Mouse (Mus musculus) kidney, postnatal 36 days (tissue): ENCODE data around the gene Rgs6.
A peak's percentile ranks its signal among the peaks of the same experiment; 100 is the strongest.

Experiments
- DNase-seq, 2 experiments: peaks; one replicate each; pipeline ENCODE4 v3.0.0; 2021 to 2022; ENCODE audit warnings: mixed read lengths in 2 of 2

Rgs6 gene

DNA sequence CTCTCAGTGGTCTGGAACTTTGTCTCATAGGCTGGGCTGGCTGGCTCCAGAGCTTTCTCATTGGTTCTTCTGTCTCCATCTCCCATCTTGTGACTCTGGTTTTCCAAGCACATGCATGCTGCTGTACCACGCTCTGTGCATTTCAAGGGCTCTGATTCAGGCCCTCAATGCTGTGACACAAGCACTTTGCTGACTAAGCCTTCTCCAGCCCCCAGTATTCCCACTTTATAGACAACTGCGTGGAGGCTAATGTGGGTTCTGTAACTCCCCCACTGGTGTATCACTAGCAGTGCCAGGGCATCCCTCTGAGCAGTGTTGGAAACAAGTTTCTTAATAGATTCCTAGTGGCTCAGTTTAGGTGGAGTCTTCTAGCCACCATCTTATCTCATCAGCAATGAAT lies 174.0 kb downstream of the Rgs6 start:
- no peak for DNase-seq

DNA sequence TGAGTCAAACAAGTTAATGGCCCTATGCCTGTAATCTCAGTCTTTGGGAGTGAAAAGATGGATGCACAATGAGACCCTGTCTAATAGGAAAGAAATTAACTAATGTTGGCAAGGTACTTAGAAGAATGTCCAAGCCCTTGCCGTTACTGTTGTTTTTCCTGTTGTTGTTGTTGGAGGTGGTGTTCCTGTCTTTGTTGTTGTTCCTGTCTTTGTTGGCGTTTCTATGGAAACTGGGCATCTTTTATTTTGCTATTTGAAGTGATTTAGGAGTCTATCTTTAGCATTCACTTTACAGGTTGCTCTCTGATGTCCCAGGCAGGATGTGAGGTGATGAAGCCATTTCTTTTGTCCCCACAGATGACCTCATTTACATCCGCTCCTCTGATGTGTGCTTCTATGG lies 180.6 kb downstream of the Rgs6 start:
- no peak for DNase-seq

DNA sequence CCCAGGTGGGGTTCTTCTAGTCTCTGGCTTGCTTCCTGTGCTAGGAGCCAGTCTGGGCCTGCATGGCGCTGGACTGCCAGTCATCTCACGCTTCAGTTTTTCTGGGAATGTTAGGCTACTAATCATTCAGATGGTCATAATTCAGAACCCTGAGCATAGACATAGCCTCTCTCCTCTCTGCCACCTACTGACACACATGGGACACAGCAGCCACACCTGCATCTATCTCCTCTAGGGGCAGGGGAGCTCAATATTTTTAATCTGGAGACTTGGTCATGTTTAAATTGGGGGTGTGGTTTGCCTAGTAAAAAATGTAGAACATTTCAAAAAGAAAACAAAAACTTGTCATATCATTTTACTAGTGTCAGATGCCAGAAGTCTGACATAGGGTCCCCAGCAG lies 184.1 kb downstream of the Rgs6 start:
- no peak for DNase-seq

DNA sequence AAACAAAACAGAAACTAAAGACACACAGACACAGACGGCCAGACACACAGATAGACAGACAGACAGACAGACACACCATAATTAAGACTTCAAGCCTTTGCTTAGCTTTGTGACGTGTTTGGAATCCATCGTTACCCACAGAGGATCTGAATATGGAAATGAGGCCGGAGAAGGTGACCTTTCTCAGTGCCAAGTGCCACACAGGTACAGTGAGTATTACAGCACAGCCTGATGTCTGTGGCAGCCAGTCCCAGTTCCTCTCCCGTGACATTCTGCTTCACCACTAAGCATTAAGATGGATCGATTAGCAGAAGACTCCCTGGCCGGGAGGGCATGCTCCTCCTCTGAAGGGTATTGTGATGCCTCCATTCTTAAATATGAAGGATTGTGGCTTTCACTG lies 186.5 kb downstream of the Rgs6 start:
- no peak for DNase-seq

DNA sequence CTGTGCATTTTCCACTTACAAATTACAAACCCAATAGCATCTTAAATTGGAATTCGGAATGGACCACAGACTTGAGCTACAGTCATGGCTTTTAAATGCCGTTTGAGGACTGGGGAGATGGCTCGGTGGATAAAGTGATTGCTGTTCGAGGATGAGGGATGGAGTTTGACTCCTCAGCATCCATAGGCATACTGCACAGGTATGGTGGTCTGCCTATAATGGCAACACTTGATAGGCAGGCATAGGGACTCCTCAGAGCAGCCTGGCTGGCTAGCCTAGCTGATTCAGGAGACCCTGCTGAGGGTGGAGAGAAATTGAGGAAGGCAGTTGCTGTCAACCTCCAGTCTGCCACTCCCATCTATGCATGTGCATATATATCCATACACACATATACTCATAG lies 188.6 kb downstream of the Rgs6 start:
- DNase-seq: no peak

DNA sequence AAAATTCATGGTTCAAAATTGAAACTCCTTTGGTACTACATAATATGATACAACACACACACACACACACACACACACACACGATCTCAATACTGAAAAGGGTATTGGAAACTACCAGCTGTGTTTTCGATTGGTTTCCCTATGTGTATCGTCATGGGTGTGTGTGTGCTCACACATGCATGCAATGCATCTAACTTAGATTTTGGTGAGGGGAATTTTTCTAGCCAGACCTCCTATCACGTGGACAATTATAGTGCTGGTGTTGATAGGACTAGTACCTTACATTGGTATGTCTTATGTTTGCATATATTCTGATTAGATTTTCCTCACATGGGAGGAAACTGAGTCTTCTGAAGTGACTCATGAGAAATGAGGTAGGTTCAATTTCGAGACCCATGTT lies 192.8 kb downstream of the Rgs6 start:
- DNase-seq: no peak

DNA sequence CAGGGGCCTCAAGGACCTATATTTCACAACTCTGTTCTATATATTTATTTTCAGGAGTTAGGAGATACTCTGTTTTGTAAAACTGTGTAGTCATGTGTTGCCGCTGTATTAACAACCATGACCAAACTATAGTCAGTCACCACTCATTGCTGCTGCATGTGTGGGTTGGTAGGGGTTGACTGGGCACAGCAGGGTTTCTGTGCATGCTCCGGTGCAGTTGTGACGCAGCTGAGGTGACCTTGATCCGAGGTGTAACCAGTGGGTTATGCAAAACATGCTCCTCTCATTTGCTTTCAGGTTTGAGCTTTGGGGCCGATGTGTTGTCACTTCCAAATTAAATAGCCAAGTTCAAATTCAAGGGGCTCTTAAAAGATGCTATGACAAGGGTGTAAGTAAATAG lies 193.3 kb downstream of the Rgs6 start:
- DNase-seq: peak in 1 of 2 experiments; percentile 17

DNA sequence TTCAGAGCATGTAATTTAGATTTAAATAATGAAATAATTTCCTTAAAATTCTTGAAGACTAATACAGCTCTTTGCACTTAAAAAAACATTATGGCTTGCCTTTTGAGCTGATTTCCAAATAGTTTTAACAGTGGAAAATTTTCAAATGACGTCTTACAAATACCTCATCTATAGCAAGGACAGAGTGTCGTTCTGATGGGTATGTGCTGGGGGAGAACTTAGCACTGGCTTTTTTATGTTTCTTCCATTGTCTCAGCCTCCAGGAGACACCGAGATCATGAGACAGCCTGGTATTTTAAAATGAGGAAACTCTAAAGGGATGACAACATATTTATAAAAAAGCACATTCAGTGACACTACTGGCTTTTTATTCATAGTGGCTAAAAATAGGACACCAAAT lies 204.0 kb downstream of the Rgs6 start:
- DNase-seq: no peak

DNA sequence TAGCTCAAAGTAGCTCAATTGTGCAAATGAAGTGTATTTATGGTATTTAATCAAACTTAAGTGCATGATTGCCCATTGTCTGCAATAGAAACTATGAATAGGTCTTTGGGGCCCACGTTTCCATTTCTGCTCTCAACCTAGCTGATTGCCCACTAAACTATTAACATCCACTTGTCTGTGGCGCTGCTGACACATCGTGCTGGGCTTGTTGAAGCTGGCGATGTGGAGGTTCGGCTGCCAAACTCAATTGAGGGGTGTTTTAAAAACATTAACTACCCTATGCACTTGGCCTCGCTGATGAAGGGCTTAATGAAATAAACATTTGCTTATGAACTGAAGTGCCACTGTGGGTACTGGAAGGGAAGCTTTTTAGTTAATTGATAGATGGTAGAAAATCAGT lies 211.8 kb downstream of the Rgs6 start:
- DNase-seq: no peak

DNA sequence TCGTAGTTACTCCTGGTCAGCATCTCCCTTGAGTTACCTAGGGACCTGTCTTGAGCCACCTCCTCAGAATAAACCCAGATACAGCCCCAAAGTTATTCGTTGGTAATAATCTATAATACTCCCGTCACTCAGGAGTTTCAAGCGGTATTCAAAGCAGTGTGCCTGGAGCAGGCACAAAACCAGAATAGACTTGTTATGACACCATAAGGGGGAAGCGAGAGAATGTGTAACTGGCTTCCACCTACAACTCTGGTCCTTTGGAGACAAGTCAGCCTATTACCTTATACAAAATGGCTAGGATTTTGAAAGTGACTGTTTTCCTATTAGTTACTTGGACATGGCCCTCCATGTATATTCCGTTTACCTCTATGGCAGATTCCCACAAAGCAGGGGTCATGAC lies 213.6 kb downstream of the Rgs6 start:
- DNase-seq: no peak

DNA sequence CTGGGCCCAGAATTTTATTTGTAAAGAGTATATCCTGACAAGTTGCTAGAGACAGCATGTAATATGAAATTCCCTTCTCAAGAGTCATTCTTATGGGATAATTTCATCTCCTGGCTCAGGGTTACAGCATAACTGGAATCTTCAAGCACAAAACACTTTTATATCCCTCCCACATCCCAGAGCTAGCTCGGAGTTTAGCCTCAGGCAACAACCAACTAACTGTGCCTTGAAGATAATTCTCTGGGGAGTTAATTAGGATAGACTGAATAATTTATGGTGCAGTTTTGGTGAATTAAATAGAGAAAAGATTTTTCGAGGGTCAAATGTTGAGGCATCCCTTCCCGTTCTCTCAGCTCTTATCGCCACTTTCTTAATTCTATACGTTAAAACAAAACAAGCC lies 214.6 kb downstream of the Rgs6 start:
- no peak for DNase-seq

DNA sequence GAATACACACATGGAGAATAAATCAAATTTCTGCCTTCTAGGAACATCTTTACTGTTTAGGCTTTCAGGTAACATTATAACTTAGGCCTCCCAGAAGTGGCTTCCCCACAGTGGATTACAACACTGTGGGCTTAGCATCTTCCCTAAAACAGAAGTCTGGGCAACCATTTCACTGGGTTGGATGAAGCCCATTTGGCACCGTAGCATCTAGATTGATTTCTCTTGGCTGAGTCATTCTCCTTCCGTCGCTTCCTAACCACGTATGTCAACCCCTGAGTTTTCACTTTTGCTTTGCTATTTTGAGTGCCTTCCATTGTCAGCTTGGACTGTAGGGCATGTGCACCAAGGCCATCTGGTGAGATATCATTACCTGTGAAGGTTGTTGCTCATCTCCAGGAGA lies 217.1 kb downstream of the Rgs6 start:
- no peak for DNase-seq

DNA sequence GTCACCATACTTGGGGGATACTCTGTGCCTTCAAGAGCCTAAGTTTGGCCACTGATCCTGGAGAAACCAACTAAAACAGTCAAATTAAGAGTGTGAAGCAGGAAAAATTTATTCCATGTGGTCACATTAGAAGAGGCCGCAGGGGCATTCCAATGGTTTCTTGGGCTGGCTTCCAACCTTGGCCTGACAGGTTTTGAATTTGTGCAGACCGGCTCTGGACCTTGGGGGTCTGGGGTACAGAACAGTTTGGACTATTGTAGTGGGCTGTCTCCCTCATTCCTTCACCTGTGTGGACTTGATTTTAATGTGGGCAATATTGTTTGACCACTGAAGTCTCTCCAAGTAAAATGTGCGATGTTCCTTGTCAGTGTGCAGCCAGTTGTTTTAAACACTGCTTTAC lies 222.5 kb downstream of the Rgs6 start:
- peak; percentile 19 to 41 for DNase-seq

DNA sequence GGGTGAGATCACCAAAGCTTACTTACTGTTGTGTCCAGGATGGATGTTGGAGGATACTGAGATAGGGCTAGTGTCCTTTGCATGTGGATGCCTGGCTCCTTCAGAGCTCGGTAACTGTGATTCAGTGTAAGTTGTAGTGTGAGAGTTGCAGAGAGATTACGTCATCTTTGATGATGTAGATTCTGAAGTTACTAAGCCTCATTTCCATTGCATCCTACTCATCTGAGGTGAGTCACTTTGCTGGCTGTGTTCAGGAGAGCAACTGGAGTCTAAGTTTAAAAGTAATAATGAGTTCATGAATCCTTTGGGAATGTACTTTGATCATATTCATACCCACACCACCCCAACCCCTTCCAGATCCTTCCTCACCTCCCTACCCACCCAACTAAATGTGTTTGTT lies 227.9 kb downstream of the Rgs6 start:
- DNase-seq: no peak

DNA sequence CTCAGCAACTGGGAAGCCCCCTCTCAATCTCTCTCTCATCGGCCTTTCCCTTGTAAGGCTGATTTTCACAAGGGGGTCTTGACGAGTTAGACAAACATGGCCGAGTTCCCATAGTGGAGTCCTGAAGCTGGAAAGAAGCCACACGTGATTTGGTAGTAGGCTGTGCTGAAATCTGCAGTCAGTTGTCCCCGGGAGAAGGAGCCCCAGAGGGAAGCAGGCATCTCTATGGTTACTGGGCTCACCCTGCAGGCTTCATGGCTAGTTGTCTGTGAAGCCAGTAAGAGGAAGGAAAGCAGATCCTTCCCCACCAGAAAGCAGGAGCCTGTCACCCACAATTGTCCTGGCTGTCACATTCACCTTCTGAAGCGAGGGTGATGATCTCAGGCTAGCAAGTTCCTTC lies 231.2 kb downstream of the Rgs6 start:
- DNase-seq: no peak

DNA sequence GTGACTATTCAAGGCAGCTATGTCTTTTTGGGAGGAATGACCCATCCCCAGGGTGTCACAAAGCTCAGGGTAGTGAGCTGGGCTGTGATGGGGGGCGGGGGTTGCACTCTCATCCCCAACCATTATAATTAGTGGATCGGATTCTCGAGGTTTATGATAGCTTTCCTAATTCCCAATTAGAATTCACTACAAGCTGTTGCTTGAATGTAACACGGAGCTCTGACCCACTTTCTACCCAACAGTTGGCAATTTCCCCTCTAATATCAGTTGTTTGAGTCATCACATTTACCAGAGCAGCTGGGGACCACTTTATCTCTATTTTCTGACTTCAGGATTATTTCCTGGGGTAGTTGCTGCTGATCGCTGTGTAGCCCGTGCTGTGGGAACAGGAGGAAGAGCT lies 231.9 kb downstream of the Rgs6 start:
- DNase-seq: no peak

DNA sequence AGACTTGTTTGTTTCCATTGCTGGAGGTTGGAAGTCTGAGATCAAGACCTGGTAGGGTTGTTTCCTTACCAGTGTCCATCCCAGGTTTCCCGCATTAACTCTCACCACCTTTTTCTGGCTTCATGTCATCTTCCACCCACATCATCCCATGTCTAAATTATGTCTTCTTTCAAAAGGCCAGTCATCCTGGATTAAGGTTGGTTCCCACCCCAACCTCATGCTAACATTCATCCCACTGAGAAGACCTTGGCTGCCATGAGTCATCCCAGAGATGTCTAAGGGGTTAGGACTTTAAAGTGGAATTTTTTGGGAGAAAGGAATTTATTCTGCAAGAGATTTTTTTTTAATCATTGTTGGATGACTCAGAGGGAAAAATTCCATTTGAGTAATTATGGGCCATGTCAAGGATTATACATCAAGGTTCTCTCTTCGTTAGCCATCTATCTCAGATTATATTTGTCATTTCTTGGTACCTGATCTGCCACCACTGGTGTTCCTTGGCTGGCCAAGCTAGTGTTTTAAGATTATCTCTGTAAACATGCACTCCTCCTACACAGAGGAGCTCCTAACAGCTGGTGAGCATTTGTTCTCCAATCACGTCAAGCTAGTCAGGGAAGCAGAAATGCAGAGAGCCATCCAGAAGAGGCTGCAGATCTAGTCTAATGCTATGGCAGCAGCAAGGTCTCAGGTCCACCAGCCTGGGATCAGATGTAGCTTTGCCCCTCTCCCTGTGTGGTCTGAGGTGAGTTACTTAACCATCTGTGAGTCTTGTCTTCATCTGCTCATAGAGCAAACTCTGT lies 234.9 kb downstream of the Rgs6 start:
- no peak for DNase-seq

DNA sequence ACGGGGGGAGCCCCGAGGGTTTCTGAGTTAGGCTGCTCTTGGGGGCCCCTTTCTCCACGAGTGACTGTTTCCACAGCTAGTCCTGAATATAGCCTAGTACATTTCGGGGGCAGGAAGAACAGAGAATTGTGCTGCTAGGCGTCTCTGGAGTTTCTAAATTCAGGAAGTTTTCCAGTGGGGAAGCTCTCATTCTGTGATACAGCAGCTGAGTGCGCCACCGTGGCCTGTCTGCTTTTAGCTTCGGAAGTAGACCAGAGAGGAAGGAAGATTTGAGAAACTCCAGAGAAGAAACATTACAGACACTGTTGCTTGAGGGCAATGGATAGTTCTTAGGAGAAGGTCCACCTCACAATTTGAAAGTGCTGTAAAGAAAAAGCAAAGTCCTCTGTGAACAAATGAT lies 242.2 kb downstream of the Rgs6 start:
- no peak for DNase-seq

DNA sequence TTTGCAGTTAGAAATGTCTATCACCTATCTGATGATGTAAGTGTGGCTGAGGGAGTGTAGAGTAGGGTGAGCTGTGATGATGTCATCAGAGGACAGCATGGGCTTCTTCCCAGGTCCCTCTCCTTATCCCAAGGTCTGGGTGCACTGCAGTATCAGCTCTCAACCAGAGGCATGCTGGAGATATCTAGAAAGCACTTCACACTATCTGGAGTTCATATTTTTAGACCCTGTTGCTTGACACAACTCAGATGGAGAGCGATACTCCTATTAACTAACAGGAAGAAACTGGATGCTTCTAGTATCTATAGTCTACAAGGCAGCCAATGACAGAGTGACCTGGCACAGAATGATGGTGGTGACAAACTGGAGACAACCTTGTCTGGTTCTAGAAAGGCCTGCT lies 250.5 kb downstream of the Rgs6 start:
- DNase-seq: no peak

DNA sequence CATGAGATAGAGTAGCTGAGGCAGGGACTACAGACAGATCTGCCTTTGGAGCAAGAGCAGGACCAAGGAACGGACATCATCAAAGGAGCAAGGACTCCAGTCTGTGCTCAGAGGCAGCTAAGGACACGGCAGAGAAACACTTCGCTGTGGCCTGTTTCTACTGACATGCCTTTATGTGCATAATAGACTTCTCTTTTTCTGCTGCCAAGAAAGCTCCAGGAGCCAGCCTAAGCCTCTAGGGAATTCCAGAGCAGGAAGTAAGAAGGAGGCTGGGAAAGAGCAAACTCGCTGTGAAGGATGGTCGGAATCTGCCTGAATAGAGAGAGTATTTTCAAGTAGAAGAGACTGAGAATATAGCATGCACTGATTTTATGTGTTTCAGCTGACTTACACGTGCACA lies 253.5 kb downstream of the Rgs6 start:
- DNase-seq: peak; percentile 3 to 4

DNA sequence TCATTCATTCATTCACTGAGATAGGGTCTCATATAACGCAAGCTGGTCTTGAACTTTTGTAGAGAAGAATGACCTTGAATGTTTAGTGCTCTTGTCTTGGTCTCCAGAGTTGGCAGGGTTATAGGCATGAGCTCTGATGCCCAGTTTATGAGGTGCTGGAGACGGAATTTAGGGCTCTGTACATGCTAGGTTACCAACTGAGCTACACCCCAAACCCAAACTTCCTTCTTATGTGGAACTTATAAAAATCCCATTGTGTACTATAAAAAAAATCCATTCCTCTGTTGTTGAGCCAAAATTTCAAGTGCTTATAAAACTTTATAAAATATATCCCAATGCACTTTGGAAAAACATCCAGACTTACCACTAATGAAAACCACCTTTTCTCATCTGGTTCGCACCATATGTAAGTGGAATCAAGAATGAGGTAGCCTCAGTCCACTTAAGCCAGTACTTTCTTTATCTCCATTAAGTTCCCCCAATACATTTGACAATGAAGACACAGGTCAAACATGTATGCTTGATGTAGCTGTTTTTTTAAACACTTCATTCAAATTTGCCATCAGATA lies 260.3 kb downstream of the Rgs6 start:
- no peak for DNase-seq

DNA sequence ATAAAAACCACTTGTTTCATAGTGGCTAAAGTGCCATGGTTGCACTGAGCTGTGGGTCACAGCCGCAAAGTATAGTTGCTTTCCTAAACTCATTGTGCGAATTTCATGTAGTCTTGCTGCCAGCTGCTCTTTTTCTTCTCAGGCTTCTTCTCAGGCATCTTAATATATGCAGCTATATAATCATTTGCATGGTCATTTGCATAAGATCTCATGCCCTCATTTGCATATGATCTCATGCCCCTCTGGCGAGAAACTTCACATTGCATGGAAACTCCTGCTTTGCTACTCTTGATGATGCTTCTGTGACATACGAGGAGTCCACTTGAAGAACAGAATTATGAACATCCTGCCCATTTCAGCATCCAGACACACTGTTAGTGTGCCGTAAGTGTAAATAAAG lies 266.8 kb downstream of the Rgs6 start:
- DNase-seq: no peak

DNA sequence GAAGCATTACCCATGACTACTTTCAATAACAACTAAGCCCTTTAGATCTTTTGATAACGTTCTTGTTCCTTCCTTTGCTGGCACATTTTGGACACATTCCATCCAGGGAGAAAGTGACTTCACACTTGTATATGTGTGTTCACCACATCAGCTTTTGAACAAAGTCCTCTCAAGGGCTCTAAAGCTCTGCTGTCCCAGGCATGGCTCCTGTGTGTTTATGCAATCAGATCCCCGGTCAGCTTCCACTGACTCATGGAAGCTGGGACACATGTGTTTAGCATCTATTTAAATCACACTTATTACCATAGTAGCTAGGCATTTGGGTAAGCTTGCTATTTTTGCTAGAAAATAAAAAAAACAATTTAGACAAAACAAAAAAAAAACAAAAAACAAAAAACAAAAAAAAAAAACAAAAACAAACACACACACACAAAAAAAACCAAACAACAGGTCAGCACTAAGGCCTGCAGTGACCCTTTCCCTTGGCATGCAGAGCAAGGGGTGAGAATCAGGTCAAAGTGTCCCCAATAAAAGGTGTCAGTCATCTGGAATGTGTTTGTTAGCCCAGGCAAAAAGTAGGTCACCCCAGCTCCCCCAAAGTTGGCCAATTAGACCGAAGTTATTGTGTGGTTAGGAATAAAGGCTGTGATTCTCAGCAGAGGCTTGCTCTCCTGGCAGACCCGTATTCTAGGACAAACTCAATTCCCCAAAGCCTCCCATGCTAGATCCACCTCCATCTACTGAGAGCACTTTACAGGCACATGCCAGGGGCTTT lies 267.4 kb downstream of the Rgs6 start:
- peak; percentile 6 to 16 for DNase-seq

DNA sequence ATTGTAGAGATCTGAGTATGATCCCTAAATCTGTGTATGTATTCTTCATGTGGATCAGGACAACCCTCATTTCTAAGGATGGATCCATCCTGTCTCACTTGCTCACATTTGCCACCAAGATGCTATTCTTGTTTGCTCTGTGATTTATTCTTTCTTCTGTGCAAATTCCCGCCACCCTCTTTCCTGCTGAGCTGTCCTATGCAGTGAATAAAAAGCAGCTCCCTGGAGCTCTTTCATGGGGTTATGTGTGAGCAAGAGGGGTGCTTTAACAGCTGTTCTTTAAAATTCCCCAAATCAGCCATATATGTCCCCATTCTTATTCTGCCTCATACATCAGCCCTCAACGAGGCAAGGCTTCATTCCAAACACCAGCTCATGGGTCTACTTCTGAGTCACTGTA lies 277.6 kb downstream of the Rgs6 start:
- no peak for DNase-seq
